Mouse (Mus musculus) thymus, postnatal 36 days (tissue): ENCODE data around the gene Cd300lg.
A peak's percentile ranks its signal among the peaks of the same experiment; 100 is the strongest.

ENCODE experiments used
- DNase-seq, 2 experiments: peaks; one replicate each; pipeline ENCODE4 v3.0.0; 2022; ENCODE audit warnings: mixed read lengths in 2 of 2

Gene Cd300lg

DNA sequence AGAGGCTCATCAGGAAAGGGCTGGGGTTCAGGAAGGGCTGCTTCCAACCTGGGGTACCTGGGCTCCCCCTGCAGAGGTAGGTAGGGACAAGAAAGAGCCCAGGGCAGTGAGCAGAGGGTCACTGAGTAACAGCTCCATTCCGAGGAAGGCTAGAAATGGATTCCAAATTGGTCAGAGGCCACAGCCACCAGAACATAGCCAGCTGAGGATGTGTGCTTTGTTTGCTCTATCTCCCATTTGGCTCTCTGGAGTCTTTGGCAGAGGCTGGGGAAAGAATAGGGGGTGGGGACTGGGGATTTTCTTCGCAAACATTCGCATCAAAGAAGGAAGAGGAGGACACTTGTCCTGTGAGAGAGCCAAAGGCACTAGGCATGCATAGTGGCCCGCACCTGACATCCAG lies 10.6 kb downstream of the Cd300lg start:
- no peak for DNase-seq

DNA sequence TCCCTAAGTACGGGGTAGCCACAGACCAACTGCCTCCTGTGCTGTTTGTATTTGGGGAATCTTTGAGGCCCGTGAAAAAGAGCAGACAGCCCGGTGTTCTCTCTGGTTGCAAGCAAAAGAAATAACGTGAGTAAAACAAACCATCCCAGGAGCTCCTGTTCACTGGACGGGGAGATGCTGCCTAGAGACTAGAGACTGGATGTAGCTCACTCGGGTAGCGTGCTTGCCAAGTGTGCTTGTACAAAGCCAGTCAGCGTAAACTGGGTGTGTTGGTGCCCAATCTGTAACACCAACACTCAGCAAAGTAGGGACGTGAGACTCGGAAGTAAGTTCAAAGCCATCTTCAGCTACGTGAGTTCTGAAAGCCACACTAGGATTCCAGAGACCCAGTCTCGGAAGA lies 11.4 kb downstream of the Cd300lg start:
- no peak for DNase-seq

DNA sequence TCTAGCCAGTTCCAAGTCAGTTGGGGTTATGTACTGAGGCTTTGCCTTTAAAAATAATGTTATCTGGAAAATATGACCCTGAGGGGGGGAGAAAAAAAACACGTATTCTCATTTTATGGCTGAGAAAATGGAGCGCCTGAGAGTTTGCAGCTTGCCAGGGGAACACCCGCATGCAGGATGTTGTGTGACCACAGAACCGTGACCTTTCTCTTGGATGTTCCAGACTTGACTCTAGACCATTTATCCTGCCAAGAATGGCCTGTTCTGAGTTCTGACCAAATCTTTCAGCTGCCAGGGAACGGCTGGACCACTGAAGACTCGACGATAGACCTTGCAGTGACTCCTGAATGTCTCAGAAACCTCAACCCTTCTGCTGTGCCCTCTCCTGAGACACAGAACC lies 11.9 kb downstream of the Cd300lg start:
- DNase-seq: no peak

DNA sequence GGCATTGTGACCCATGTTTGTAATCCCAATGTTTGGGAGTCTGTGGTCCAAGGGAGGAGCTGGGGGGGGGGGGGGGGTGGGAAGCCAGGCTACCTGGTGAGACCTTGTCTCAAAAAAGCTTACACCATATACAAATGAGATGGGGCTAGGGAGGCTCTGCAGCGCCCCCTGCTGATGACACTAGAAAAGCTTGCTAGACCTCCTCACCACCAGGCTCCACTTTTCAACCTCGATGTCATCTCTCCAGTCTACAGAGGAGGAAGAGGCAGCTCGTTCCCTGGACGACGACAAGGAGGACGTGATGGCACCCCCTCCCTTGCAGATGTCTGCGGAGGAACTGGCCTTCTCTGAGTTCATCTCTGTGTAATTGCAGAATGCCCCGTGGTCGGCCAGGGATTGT lies 12.5 kb downstream of the Cd300lg start:
- peak; percentile 12 to 21 for DNase-seq

DNA sequence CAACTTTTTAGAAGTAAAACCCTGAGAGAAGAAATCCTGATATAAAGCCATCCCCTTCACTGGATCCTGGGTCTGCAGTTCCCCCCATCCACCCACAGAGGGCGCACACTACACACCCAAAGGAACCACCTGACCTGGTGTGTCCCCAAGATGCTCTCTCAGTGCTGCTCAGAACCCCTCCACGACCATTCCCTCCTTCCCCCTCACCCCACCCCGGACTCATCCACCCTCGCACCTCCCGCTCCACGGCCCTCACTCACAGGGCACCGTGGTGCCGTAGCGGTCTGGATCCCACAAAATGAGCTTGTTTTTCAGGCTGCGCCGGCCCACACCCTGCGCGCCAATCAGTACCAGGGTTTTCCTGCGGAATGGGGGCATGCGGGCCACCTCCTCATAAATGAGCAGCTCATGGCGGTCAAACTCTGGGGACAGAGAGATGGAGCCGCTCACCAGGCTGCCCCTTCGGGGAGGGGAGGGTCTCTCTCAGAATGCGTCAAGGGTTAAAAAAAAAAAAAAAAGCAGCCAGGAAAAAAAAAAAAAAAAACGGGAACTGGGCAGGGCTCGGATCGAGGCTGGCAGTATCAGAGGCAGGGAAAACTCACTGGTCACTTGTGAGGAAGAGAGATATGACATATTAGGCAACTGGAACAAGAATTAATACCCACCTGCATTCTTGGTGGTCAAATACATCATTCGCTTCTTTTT lies 20.1 kb downstream of the Cd300lg start:
- DNase-seq: peak; percentile 52 to 54

DNA sequence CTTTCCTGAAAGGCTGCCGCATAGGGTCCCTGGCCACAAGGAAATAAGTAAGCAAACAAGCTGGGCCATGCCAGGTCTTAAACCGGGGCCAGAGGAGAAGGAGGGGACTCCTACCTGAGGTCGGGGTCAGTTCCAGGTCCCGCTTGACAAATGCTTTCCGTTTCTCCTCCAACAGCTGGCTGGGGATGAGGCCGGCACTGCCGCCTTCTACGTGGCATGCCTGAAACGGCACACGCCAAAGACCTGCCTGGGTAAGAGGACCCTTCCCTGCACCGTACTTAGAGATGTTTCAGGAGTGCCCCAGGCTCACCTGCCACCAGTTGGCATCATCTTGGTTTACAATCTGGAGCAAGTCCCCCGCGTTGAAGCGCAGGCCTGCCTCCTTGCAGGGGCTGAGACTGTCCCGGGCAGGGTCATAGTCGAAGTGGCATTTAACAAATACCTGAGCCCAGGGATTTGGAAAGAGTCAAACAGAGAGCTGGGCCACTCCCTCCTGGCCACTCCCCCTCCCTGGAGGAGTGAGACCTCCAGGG lies 20.7 kb downstream of the Cd300lg start:
- no peak for DNase-seq

DNA sequence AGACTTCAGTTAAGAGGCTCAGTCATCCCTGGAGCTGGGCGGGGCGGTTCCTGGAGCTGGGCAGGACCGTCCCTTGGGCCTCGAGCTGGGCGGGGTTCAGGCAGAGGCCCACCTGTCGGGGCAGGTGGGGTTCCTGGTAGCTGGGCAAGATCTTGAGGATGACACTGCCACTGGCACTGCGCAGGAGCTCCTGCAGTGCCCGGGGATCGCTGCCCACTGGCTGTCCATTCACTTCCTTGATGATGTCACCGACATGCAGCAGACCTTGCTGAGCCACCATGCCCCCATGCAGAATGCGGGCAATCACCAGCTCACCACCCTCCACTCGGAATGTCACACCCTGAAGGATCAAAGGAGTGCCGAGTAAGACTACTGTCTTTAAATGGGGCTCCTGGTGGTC lies 21.8 kb downstream of the Cd300lg start:
- DNase-seq: no peak

DNA sequence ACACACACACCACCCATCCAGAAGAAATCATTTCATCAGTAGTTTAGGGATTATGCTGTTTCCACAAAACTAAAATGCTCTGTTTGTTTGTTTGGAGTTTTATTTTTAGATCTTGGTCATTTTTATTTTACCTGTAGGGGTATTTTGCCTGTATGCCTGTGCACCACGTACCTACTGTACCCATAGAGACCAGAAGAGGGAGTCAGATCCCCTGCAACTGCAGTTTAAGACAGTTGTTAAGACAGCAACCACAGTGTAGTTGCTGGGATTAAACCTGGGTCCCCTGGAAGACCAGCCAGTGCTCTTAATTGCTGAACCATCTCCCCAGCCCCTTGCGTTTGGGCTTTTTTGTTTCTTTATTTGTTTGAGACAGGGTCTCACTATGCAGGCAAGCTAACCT lies 27.7 kb downstream of the Cd300lg start:
- no peak for DNase-seq

DNA sequence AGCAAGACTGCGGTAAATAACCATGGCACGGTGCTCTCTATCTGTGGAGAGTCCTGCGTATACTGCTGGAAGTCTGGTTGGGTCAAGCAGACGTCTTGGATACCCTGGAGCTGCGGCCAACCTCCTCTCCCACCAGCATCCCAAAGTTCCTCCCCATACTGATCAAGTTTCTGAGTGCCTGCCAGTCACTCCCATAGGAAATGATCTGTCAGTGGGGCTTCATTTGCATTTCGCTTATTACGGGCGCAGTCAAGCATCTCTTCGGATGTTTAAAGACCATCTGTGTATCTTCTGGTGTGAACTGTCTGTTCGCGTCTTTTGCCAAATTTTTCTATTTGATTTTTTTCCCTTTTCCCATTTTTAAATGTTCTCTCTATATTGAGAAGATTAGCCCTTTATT lies 28.3 kb downstream of the Cd300lg start:
- no peak for DNase-seq

DNA sequence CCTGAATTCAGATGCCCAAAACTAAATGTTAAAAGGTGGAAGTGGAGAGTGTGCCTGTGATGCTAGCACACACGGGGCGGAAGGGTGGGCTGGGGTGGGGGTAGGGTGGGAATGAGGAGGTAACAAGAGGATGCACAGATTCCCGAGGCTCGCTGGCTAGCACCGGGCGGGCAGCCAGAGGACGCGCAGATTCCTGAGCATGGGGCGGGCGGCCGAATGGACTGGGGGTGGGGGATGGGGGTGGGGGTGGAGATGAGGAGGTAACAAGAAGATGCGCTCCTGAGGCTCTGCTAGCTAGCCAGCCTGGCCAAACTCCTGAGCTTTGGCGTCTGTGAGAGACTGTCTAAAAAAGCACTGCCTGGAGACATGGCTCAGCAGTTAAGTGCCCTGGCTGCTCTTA lies 29.1 kb downstream of the Cd300lg start:
- no peak for DNase-seq

DNA sequence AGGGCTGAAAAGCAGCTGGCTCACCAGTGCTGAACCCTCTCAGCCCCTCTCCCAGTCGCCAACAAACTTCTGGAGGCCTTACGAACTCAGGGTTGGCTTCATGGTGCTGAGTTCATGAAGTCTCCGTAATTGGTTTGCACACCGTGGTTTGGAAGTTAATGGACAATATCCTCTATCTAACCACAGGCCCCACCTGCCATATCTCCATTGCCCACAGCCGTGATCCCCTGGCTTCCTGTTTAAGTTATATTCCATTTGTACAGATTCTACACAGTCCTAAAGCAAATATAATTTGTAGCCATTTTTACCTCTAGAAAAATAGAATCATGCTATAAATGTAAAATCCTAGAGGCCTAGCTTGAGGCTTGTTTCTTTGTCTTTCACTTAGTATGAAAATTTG lies 31.4 kb downstream of the Cd300lg start:
- DNase-seq: no peak

DNA sequence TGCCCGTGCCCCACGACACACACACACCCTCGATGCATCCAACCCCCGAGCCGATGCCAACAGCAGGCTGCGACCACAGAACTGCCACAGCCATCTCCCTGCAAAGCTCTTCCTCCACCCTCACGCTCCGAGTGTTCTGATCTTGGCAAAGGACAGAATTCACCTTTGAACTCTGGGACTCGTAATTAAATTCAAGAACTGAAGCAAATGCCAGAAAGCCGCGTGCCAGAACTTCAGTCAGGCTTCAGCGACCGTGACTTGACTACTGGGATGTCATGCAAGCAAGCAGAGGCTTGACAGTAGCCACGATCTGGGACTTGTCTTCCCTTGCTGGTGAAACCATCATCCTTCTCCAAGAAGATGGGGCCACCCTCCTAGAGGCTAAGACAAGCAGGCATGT lies 32.4 kb downstream of the Cd300lg start:
- DNase-seq: no peak

DNA sequence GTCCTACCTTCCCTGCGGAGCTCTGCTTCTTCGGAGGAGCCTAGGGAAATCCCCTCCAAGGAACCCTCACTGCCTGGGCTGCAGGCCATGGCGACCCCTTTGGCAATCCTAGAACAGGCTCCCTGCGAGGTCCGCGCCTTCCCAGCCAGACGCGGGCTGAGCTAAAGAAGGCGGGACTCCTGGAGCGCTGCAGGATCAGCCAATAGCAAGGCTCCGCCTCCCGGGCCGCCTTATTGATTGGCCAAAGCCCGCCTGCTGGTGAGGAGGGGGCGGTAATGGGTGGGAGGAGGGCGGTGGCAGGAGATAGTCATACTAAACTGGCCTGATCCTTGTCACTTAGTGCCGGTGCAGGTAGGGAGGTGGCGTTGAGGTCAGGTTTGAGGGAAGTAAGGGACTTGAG lies 41.0 kb downstream of the Cd300lg start:
- peak in 1 of 2 experiments; percentile 19 for DNase-seq

DNA sequence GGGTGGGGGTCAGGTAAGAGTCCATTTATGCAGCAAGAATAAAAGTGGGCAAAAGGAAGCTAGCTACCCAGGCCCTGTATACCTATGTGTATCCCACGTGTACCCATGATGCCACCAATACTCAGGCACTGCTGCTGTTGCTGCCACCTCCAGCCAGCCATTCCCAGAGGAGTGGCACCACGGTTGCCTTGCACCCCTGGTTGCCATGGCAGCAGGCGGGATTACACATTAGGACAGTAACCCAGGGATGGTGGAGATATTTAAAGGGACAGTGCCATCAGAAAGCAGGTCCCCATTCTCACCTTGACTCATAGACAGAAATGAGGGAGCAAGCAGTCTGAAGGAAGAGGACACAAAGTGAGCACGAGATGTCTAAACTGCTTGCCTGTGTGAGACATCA lies 41.9 kb downstream of the Cd300lg start:
- no peak for DNase-seq

DNA sequence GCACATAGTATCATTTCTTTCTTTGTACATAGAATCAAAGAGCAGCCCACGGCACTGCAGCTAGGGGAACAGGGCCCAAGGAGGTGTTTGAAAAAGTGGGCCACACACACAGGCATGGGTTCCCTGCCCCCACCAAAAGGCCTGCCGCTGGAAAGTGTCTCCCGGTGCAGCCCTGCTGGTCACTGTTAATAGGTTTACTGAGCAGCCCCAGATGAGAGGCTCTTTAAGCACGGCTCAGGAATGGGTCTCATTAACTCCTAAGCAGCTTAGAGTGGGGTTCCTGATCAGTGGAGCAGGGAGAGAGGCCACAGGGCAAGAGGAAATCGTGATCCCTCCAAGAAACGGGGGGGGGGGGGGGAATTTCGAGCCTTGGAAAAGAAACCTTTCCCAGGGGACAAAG lies 42.9 kb downstream of the Cd300lg start:
- DNase-seq: no peak

DNA sequence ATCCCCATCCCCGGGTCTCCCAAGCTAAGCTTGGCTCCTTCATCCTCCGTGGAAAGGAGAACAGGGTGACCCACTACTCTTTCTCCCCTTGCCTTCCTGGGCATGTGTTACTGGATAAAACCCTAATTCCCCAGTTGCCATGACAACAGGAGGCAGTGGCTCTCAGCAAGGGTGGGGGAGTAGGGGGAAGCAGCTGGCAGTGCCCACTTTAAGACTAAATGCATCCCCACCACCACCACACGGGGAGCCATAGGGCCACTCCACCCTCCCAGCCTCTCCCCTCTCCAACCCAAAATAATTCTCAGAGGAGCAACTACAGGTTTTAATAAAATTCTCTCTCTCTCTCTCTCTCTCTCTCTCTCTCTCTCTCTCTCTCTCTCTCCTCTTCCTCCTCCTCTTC lies 45.0 kb downstream of the Cd300lg start:
- DNase-seq: no peak

DNA sequence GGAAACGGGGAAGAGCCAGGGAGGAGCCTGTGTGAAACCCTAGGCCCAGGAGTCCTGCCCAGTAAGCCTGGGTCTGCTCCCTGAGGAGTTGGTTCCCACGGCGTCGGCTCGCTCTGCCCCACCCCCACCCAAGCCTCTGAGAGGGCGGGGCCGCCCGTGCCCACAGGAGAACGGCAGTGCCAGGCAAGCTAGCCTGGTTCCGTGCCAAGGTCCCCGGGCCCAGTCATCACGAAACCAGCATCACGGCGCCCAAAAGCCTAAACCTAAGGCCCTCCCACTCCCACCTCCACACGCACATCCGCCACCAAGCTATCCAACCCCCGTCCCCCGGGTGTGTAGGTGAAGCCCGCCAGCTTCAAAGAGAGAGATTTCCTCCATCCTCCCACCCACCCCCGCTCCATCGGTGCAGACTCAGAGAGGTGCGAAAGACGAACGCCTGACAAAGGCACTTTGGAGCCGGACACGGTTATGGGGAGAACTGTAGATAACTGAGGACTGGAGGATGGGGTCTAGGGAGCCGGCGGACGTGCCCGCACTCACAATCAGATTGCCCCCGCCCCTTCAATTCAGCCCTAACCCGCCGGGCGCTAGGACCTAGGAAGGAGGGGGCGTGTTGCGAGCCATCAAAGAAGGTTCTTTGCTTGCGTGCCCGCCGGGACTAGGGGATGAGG lies 45.9 kb downstream of the Cd300lg start:
- DNase-seq: peak; percentile 38 to 51

DNA sequence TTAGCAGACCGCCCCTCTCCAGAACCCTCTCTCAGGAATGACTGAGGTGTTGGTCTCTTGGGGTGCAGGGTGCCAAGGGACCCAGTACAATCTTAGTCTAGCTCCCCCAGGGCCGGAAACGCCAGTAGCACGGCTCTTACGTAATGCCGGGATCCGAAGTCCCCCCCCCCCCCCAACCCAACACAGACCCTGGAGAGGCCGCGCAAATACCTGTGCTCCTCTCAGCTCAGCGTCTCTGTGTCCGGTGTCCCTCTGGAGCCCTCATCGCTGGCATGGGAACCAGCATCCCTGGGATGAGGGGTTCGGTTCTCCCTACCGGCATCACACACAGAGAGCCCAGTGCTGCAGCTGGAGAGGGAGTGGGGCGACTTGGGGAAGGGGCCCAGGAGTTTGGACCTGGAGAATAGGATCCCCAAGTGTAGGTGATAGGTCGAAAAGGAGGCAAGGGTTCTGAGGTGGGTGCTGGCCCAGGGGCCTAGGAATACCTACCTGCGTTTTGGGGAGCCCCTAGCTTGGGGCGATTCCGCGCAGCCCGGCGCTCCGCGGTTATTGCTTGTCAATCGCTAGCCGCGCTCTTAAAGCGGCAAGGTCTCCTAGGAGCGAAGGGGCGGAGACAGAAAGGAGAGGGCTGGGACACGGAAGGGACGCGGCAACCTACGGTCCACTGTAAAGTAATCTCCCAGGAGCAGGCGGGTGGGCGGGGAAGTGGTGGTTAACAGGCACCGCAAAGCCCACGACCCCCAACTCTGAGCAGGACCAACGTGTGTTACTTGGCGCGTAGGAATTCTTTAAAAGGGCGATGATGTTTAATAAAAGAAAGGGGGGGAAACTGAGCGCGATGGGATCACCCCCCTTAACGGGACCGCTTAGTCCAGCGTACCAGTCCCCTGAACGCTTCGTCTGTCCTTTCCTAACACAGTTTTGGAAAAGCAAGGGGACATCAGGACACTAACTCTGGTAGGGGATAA lies 46.9 kb downstream of the Cd300lg start, which contains the start of gene Mpp2:
TSS of gene Mpp2 (minus strand) at position 585 of the 968 bp plus-strand sequence.
- peak in 1 of 2 experiments; percentile 6 for DNase-seq

DNA sequence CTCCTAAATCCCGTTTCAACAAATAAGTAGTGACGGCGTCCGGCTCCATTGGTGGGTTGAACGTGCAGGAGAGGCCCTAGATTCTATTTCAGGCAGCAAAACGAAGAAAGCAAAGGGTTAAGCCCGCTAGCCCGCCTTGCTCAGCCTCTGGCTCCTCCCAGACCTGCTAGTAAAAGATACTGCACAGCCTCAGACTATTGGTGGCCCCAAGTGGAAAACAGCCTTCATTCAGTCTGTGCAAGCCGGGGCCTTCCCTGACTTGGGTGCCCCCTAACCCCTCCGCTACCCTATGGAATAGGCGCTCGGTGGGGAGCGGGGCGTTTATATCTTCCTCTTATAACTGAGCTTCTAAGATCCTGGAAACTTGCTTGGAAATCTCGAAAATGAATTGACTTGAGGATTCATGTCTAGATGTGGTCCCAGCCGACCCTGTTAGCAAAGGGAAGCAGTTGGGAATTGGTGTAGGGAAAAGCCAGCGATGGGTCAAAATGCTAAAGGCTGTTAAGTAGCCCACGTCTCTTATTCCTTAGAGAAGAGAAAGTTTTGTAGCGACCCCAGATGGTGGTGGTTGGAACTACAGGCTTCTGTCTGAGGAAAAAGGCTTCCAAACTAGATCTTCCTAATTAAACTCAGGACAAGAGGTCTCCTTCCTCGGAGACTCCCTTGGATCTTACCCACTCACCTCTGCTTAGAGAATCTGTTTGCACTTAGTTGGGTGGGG lies 47.9 kb downstream of the Cd300lg start:
- no peak for DNase-seq

DNA sequence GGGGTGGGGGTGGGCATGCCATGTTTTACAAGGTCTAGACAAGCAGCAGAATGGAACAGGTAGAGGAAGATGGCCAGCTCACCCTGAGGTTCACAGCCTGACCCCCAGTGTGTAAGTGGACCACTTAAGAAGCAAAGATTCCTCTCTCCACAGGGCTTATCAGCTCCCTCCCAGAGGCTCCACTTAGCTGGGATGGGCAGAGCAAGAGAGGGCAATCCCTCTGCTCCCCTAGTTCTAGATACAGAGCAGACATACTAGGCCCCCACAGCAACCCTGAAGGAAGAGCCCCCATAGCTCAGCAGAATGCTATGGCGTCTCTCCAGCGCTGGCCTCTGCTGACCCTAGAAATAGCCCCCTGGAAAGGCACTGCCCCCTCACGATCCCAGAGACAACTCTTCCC lies 54.4 kb downstream of the Cd300lg start:
- DNase-seq: no peak

DNA sequence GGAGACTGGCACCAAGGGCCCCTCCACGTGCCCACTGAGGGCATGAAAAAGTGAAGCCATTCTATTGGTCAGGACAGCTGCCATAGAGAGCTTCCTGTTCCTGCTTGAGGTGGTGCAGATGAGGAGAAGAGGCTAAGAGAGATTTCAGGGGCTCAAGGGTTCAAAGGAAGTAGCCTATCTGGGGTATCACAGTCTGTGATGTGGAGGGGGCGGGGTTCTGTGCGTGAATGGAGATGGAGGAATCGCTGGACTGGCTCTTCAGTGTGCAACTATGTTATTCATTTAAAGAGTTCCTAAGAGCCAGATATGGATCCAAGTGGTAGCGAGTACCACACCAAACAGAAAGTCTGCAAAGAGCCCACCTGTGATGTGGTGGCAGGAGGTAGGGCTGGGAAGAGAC lies 55.1 kb downstream of the Cd300lg start:
- no peak for DNase-seq

DNA sequence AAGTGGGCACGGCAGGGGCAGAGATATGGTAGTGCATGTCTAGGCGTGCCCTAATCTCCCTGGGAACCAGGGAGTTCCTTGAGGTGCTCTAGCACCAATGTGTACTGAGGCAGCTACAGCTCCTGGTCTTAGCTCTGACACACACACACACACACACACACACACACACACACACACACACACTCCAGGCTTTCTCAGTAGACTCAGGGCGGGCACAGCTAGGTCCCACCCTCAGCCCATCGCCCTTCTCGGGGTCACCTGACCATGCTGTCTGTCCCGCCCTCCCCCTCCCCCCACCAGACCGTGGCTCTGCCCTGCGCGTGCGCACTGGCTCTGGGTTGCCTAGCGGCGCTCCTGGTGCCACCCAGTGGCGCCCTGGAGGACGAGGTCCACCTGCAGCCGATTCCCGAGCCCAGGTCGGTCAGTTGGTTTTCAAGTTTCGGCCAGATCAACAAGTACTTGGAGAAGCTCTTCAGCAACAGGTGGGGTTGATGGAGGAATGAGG lies 55.6 kb downstream of the Cd300lg start:
- peak; percentile 18 to 42 for DNase-seq
